Mouse (Mus musculus): ENCODE measurements around the gene Tor2a.

DNA sequence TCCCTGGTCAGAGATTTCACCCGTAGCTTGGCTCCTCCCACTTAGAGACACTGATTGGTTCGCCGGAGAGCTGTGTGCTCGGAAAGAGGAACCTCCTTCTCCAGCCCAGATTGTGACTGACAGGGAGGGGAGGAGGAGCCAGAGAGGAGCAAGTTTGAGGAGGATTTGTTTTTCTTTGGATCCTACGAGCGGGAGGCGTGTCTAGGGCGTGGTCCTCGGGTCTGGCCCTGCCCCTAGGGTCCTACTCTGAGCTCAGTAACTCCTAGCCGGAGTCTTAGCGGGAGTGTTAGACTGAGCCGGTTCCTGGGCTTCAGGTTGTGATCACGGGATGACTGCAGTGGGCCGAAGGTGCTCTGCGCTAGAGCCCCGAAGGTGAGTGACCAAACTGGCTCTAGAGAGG lies 29.6 kb upstream of the Tor2a start:
- TF ChIP-seq CTCF (IDR thresholded peaks at IDR 0.05; ENCODE audit: control insufficient read depth, insufficient read depth, insufficient read length) (no peak), USF1 (IDR thresholded peaks at IDR 0.05; ENCODE audit: low read depth) (no peak), MAX (IDR thresholded peaks at IDR 0.05) (no peak)
